Mouse (Mus musculus) T-helper 1 cell (primary cell): Measurements from ENCODE around the gene Stag1.

Experiments used
- in situ Hi-C: fragments of 300-600 bp; cut with MboI, MseI; formaldehyde crosslinking; loops from one replicate; pipeline ENCODE4 v1.15.1; 2025; ENCODE audit warnings: high pct_unique_total_duplicates

Gene Stag1

DNA sequence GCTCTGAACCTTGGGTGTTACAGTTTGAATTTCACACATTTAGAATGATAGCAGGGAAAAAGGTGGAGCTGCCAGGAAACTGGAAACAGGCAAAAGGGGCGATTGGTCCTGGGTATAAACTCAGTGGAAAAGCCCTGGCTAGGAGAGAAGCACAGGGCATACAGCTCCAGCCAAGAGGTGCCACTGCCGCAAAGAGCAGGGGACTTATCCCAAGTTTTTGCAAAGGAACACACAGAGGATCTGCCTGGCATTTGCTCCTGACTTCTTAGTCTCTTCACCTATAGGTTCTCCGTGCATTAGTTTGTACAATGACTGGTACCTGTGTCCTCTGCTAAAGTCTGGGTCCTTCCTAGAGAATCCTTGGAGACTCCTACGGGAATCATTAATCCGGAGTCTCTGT is 5.6 kb downstream of the Stag1 start:
- in situ Hi-C loops = loop anchor here (25.0 kb wide), 1 partner anchor 1316 kb away; no protein-coding TSS in a partner anchor

- in situ Hi-C loops = loop anchor here (25.0 kb wide), 1 partner anchor 1318 kb away; no protein-coding TSS in a partner anchor
Observed at GRCm38 (mm10) chr9:100605522-100605921, 7.9 kb downstream of the Stag1 start.

DNA sequence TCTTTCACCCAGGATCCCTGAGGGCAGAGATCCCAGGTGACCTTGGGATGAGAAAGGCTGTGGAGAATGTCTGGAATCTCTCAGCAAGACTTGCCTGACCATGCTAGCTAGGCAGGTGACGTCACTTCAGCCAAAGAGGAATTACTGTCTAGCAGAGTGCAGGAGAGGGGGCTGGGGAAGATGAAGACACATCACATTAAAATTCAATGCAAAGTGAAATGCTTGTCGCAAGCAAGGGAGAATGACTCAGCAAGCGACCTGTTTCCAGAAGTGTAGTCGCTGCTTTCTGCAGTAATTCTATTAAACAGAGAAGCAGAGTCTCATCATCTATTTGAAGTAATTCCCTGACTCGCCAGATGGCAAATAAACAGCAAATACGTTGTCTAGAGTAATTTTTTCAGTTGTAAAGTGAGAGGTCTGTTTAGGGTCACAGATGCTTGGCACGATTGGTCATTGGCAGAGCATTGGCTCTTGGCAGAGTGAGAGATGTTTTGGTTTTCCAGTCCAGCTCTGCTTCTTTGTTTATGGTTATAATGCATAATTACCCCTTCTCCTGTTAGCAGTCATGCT is 8.5 kb downstream of the Stag1 start:
- in situ Hi-C loops = loop anchor here (25.0 kb wide), 1 partner anchor 1319 kb away; no protein-coding TSS in a partner anchor

DNA sequence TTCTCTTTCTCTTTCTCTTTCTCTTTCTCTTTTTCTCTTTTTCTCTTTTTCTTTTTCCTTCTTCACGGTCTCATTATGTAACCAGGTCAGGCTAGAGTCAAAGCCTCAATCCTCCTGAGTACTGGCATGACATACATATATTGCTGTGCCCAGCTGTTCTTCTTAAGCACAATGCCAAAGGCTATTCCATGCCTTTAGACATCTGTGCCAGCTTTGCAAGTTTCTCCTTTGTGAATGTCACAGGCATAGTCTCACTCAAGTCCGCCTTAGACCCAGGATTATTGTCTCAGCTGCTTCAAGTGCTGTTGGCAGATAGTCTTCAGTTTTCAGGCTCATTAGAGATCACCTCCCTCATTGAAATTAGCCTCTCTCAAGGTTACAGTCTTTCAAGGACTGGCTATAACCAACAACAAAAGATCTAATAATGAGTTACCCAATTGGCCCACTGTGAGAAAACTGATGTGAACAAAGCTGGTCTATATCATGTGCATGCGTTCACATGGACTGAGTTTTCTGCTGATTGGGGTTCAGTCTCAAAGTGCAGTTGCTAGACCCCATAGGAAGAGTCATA is 16.0 kb downstream of the Stag1 start:
- in situ Hi-C loops = loop anchor here (25.0 kb wide), 1 partner anchor 1326 kb away; no protein-coding TSS in a partner anchor

- in situ Hi-C loops = loop anchor here (25.0 kb wide), 1 partner anchor 1330 kb away; no protein-coding TSS in a partner anchor
Observed at GRCm38 (mm10) chr9:100616947-100617346, 19.3 kb downstream of the Stag1 start.

- in situ Hi-C loops = no loop called here
Observed at GRCm38 (mm10) chr9:100626258-100626657, 28.7 kb downstream of the Stag1 start.

DNA sequence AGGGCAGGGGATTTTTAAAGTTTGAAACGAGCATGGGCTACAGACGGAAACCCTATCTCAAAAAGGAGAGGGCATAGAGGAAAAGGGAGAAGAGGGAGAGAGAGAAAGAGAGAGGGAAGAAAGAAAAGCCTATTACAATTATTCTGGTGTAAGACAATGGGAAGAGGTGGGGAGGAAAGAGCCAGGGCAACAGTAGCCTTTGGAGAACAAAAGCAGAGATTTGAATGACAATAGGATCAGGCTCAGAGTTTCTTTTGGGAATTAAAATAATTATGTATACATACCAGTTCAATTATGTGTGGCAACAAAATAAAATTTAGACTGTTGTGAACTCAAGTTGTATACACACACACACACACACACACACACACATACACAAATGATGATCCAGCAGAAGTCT is 43.2 kb downstream of the Stag1 start:
- in situ Hi-C loops = loop anchor here (5.0 kb wide), 2 partner anchors 88 to 188 kb away; no protein-coding TSS in a partner anchor

GRCm38 (mm10) chr9:100641391-100642085 is 43.9 kb downstream of the Stag1 start:
- in situ Hi-C loops = loop anchor here (5.0 kb wide), 2 partner anchors 89 to 189 kb away; no protein-coding TSS in a partner anchor

DNA sequence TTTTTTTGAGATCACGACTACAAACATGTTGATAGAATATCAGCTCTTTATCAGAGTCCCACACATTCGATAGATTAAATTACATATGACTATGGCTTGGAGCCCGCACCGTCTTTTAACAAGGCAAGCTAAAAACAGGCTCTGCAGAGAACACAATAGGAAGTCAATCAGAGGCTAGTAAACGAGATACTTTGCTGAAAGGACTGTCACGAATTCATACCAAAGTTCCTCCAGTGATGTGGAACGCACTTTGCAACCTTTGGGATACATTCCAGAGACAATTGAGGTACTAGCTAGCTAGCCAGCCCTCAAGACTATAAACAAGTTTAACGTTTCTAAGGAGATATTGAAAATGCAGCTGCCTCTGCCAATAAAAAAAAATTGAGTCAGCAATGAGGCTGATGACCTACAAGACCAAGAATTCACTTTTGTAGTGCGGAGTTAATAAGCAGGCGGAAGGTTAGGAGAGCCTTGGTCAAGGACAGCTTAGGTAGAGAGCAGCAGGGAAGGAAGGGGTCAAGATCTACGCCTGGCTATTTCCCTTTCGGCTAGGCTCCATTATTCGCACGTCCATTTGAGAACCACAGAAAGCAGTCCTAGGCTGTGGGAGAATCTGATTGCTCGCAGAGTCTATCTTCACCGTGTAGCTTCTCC is 44.7 kb downstream of the Stag1 start:
- in situ Hi-C loops = loop anchor here (5.0 kb wide), 2 partner anchors 90 to 190 kb away; no protein-coding TSS in a partner anchor

DNA sequence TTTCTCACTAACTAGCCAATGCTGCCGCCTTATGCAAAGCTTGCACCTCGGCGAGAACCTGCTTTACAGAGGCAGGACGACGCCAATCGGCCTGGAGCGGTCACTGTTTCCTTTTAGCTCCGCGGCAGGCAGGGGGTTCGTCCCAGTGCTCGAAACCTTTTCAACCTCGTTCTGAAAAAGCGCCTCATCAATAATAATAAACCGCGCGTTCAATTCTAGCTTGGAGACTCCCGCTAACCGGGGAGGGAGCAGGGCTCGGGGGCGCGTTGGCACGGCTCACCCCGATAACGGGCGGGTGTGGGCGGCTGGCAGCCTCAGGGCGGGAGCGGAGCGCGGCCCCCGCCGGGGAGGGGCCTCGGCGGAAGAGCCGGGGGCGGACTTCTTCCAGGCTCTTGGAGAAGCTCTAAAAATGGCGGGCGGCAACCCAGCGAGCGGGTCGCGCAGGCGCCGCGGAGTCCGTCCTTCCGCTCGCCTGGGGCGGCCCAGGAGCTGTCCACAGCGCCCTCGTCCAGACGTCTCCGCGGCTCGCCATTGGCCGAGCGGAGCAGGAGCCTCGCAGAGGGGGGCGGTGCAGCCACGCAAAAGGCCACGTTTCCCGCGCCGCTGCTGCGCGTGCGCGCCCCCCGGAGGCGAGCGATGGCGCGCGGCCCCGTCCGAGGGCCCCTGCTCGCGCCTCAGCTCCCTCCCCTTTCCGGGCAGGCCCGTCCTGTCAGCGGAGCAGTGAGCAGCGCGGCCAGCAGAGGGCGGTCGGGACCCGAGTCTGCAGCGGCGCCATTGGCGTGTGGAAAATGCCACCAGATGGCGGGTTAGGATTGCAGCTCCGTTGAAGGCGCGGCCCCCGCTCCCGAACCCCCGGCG is 45.5 kb downstream of the Stag1 start:
- in situ Hi-C loops = loop anchor here (5.0 kb wide), 2 partner anchors 91 to 191 kb away; no protein-coding TSS in a partner anchor

DNA sequence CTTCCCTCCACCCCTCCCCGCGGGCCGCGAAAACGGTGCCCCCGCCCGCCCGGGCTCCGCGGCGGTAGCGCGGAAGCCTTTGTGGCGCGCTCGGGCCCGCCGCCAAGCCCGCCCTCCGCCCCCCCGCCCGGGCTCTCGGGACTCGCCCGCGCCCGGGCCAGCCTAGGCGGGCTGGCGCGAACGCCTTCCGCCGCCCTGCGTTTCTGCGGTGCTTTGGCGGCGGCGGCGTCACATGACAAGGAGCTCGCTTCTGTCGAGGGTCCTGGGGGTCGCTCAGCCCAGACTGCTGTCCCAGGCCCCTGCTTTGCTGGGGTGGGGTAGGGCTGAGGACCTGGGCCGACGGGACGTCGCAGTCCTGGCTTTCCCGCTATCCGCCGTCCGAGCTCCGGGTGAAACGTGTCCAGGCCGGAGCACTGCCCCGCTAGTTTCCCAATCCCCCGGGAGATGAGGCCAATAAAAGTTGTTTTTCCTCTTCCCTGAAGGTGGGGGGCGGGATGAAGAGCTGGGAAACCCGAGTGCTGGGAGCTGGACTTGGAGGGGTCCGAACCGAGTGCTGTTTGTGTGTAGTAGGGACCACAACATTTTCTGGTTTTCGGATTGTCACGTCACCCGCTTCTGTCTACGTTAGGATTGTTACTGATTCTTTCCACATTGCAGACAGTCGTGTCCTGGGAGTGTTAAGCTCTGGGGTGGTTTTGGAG is 46.6 kb downstream of the Stag1 start:
- in situ Hi-C loops = loop anchor here (5.0 kb wide), 2 partner anchors 92 to 192 kb away; no protein-coding TSS in a partner anchor

DNA sequence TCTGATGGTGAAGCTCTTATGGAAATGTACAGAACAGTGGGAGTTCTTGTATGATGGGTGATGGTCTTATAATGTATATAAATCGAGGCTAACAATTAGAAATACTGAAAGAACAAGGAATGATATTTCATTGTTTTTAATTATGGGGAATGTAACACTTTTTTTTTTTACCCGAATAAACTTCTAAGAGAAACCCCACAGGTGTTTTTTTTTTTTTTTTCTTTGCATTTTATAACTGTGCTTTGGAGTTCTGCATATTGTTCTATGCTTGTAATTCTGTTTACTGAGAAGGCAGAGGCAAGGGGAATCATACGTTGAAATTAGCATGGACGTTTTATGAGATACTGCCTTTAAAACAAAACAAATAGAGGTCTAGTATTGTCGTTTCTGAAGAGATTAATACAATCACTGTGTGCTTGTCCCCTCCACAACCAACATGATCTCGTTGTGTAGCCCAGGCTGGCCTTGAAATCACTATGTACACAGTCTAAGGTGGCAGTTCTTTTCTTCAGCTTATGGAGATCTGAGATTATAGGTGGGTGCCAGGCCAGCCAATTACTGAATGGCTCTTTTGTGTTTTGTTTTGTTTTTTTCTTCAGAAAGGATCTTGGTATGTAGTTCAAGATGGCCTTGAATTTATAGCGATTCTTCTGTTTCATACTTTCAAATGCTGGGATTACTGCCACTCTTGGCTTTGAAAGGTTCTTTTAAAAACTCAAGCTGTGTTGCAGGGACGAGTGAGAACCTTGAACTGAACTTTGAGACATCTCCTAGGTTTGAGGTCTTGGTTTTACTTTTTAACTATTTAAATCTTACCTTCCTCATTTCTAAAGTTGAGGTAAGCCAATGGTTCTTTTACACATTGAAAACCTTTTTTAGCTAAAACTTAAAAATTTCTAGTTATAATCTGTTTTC is 47.7 kb downstream of the Stag1 start:
- in situ Hi-C loops = no loop called here

- in situ Hi-C loops = no loop called here
Observed at GRCm38 (mm10) chr9:100646276-100646675, 48.7 kb downstream of the Stag1 start.

- in situ Hi-C loops = no loop called here
Observed at GRCm38 (mm10) chr9:100647774-100648323, 50.3 kb downstream of the Stag1 start.

DNA sequence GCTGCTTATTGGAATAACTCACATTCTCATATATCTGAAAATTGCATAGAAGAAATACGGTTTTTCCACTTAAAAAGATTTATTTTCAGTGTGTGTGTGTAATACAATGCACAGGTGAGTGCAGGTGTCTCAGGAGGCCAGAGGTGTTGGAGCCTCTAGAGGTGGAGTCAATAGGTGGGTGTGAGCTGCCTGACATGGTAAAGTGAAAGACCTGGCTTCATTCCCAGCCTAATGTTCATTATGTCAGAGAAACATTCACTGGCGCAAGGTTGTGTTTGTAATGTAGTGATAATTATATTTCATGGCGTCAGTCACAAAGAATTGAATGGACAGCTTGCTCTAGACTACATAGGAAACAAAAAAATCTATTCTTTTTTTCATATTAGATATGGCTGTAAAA is 56.5 kb downstream of the Stag1 start:
- in situ Hi-C loops = loop anchor here (5.0 kb wide), 1 partner anchor 58 kb away; no protein-coding TSS in a partner anchor

GRCm38 (mm10) chr9:100656058-100656457 is 58.5 kb downstream of the Stag1 start:
- in situ Hi-C loops = no loop called here

GRCm38 (mm10) chr9:100660587-100660986 is 63.0 kb downstream of the Stag1 start:
- in situ Hi-C loops = no loop called here

- in situ Hi-C loops = no loop called here
Observed at GRCm38 (mm10) chr9:100663473-100664134, 66.0 kb downstream of the Stag1 start.
